In the genomic region with DNA sequence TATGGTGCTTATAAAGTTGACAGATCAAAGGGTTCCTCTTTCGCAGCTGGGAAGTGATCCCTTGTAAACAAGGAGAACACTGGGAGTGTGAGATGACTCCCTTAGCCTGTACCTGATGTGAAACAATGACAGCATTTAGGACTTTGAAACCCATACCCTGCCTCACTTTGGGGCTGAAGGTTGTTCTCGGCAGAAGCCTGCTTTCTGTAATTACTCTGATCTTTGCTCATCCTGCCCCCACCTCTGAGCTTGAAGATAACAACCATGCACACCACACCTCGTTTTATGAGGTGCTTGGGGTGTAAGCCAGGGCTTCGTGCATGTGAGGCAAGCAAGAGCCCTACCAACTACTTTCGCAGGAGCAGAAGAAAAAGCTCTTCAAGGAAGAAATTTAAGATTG, we compare ENCODE assay signal across 28 mouse cellular contexts. TPM values are rescaled to one million over a fixed set of nuclear protein-coding genes. Genes with fewer than 3 reads are reported as not detected.
DNase-seq lines count a peak whose midpoint lies in the region; ATAC-seq lines count a peak whose summit lies in the region.
"Had no signal": no experiment of that assay in that cellular context is flagged by ENCODE, and none has a peak within 500 bp of the region (broad histone marks: within the 10 kb centered on the region; RNA-seq: fewer than 3 reads in every experiment).

No protein-coding gene starts in this region.

- no peak for DNase-seq in kidney, postnatal 25 days
- no peak for DNase-seq in liver, embryonic 11.5 days (ENCODE audit: low spot score)
- DNase-seq in frontal cortex, postnatal 10 days (ENCODE audit: low spot score in 2 of 2): no peak
- no peak for DNase-seq in ovary, postnatal 10 days (ENCODE audit: low spot score)
- DNase-seq: adrenal gland, postnatal 14 days; cerebellum, adult 11-12 months; cerebellum, postnatal 25 days; gastrocnemius, postnatal 10 days; heart, postnatal 10 days; kidney, postnatal 14 days; lung, adult 2 months; right cerebral cortex, adult 18-20 months; thymus, adult 18-20 months had no signal

- no peak overlapping the region for H3K4me3 ChIP-seq in kidney, embryonic 16.5 days (ENCODE audit: low read length)
- no peak overlapping the region for H3K4me3 ChIP-seq in liver, embryonic 11.5 days (ENCODE audit: low read depth, low read length)
- H3K4me3 ChIP-seq: forebrain, embryonic 13.5 days; midbrain, embryonic 10.5 days had no signal

- H3K36me3 ChIP-seq in kidney, embryonic 16.5 days (ENCODE audit: insufficient read depth, low read length): no peaks in the 10 kb centered on the region
- H3K36me3 ChIP-seq in liver, embryonic 11.5 days (ENCODE audit: control insufficient read depth, insufficient read depth, low read length): no peaks in the 10 kb centered on the region
- H3K36me3 ChIP-seq: G1E; midbrain, embryonic 10.5 days had no signal

- H3K4me1 ChIP-seq in kidney, embryonic 16.5 days (ENCODE audit: insufficient read depth, low read length): no peaks in the 10 kb centered on the region
- peaks cover 30% of the 10 kb centered on the region for H3K4me1 ChIP-seq in liver, embryonic 11.5 days (replicated peaks; ENCODE audit: control insufficient read depth, insufficient read depth, low read length)
- H3K4me1 ChIP-seq: forebrain, embryonic 13.5 days had no signal

- 0 out of 2 replicates have a peak, but pooled peaks have one; percentile 35 for ATAC-seq in kidney, embryonic 16.5 days (ENCODE audit: low FRiP score, low TSS enrichment)
- peak; percentile 85 for ATAC-seq in erythroid progenitor cell, adult 5-6 weeks (replicated peaks; ENCODE audit: low FRiP score, poor library complexity, severe bottlenecking)
- ATAC-seq in liver, embryonic 11.5 days (replicated peaks; ENCODE audit: low FRiP score): peak; percentile 71
- 0 out of 2 replicates have a peak, but pooled peaks have one; percentile 27 for ATAC-seq in megakaryocyte progenitor cell, adult 5-6 weeks (replicated peaks; ENCODE audit: poor library complexity)
- no peak for ATAC-seq in monocyte, adult 5-6 weeks (replicated peaks; ENCODE audit: insufficient number of reproducible peaks, low FRiP score, low TSS enrichment, poor library complexity, severe bottlenecking)
- ATAC-seq: activated CD4-positive, CD25-positive, alpha-beta regulatory T cell, adult 4 months; forebrain, embryonic 13.5 days had no signal

- 25% methylated on average over 5 of the region's 5 CpGs for WGBS in kidney, embryonic 16.5 days
- WGBS in liver, embryonic 11.5 days: 46% methylated on average over 5 of the region's 5 CpGs

- no peak overlapping the region for H3K9ac ChIP-seq in kidney, embryonic 16.5 days (replicated peaks; ENCODE audit: low read length)
- no peak overlapping the region for H3K9ac ChIP-seq in liver, embryonic 11.5 days (ENCODE audit: low read depth, low read length)
- H3K9ac ChIP-seq: forebrain, embryonic 13.5 days had no signal

- no peak overlapping the region for H3K27ac ChIP-seq in kidney, embryonic 16.5 days (ENCODE audit: low read length)
- H3K27ac ChIP-seq in liver, embryonic 11.5 days (ENCODE audit: low read depth, low read length): no peak overlapping the region
- H3K27ac ChIP-seq: forebrain, embryonic 13.5 days; midbrain, embryonic 10.5 days had no signal

- no peaks in the 10 kb centered on the region for H3K9me3 ChIP-seq in kidney, embryonic 16.5 days (ENCODE audit: low read length)
- no peaks in the 10 kb centered on the region for H3K9me3 ChIP-seq in liver, embryonic 11.5 days (ENCODE audit: control insufficient read depth, low read length)
- H3K9me3 ChIP-seq: forebrain, embryonic 13.5 days; G1E; midbrain, embryonic 10.5 days had no signal

- H3K4me2 ChIP-seq in kidney, embryonic 16.5 days (replicated peaks; ENCODE audit: low read depth, low read length): no peak overlapping the region
- H3K4me2 ChIP-seq in liver, embryonic 11.5 days: no peak overlapping the region
- H3K4me2 ChIP-seq: forebrain, embryonic 13.5 days had no signal

- no peaks in the 10 kb centered on the region for H3K27me3 ChIP-seq in kidney, embryonic 16.5 days (ENCODE audit: insufficient read depth, low read length)
- H3K27me3 ChIP-seq in liver, embryonic 11.5 days (replicated peaks; ENCODE audit: control insufficient read depth, insufficient read depth, low read length): no peaks in the 10 kb centered on the region
- H3K27me3 ChIP-seq: forebrain, embryonic 13.5 days had no signal

RNA-seq across cellular contexts. Expression of gene Rnase1, which starts 2.6 kb away (rescaled TPM):
- 0.26 and 0.66 TPM in 2 replicates for polyA plus RNA-seq in kidney, embryonic 16.5 days (2015; fragmentation: Nextera tagmentation; extraction: Ambion mirVana)
- not detected in 2 replicates for total RNA-seq in erythroid progenitor cell, adult 5-6 weeks (2015; ENCODE audit: low replicate concordance)
- total RNA-seq in erythroid progenitor cell, adult 5-6 weeks (2017; ENCODE audit: low replicate concordance): not detected in 2 replicates
- polyA plus RNA-seq in liver, embryonic 11.5 days (2014; fragmentation: Nextera tagmentation; extraction: Ambion mirVana): not detected in 2 replicates
- not detected in 2 replicates for total RNA-seq in megakaryocyte progenitor cell, adult 5-6 weeks (2015)
- total RNA-seq in megakaryocyte progenitor cell, adult 5-6 weeks (2017): not detected in 2 replicates
- not detected in 3 replicates for total RNA-seq in monocyte, adult 5-6 weeks (2017)
- total RNA-seq: adrenal gland, postnatal 14 days; gastrocnemius, postnatal 10 days had no signal
- polyA plus RNA-seq: activated CD4-positive, CD25-positive, alpha-beta regulatory T cell, adult 4 months; forebrain, embryonic 13.5 days; G1E; hindbrain, embryonic 11.5 days; midbrain, embryonic 10.5 days had no signal

RNA-seq across cellular contexts. Expression of gene Rnase2b, which starts 12.9 kb away (rescaled TPM):
- polyA plus RNA-seq in kidney, embryonic 16.5 days (2015; fragmentation: Nextera tagmentation; extraction: Ambion mirVana): not detected in 2 replicates
- total RNA-seq in erythroid progenitor cell, adult 5-6 weeks (2015; ENCODE audit: low replicate concordance): not detected in 2 replicates
- not detected in 2 replicates for total RNA-seq in erythroid progenitor cell, adult 5-6 weeks (2017; ENCODE audit: low replicate concordance)
- polyA plus RNA-seq in liver, embryonic 11.5 days (2014; fragmentation: Nextera tagmentation; extraction: Ambion mirVana): not detected in 2 replicates
- not detected in 2 replicates for total RNA-seq in megakaryocyte progenitor cell, adult 5-6 weeks (2015)
- total RNA-seq in megakaryocyte progenitor cell, adult 5-6 weeks (2017): not detected in 2 replicates
- not detected in 3 replicates for total RNA-seq in monocyte, adult 5-6 weeks (2017)
- total RNA-seq: adrenal gland, postnatal 14 days; G1E; gastrocnemius, postnatal 10 days; heart, postnatal 10 days; left cerebral cortex, adult 8-10 months; midbrain, postnatal 0 days had no signal
- polyA plus RNA-seq: activated CD4-positive, CD25-positive, alpha-beta regulatory T cell, adult 4 months; brain, embryonic 14.5 days; forebrain, embryonic 13.5 days; frontal cortex, adult 2 months; G1E; hindbrain, embryonic 11.5 days; limb, embryonic 11.5 days; midbrain, embryonic 10.5 days; midbrain, postnatal 0 days; urinary bladder, adult 2 months had no signal

RNA-seq across cellular contexts. Expression of gene Rnase6, which starts 25.5 kb away (rescaled TPM):
- 0.64 and 0.89 TPM in 2 replicates for polyA plus RNA-seq in kidney, embryonic 16.5 days (2015; fragmentation: Nextera tagmentation; extraction: Ambion mirVana)
- total RNA-seq in erythroid progenitor cell, adult 5-6 weeks (2015; ENCODE audit: low replicate concordance): 10.5 and 25.6 TPM in 2 replicates
- 11.7 and 13.3 TPM in 2 replicates for total RNA-seq in erythroid progenitor cell, adult 5-6 weeks (2017; ENCODE audit: low replicate concordance)
- polyA plus RNA-seq in liver, embryonic 11.5 days (2014; fragmentation: Nextera tagmentation; extraction: Ambion mirVana): 3.2 and 4.2 TPM in 2 replicates
- total RNA-seq in megakaryocyte progenitor cell, adult 5-6 weeks (2015): 9.2 and 14.6 TPM in 2 replicates
- total RNA-seq in megakaryocyte progenitor cell, adult 5-6 weeks (2017): 20.7 and 22.2 TPM in 2 replicates
- 198 to 426 TPM (median 345 TPM) in 3 replicates for total RNA-seq in monocyte, adult 5-6 weeks (2017)
- polyA plus RNA-seq: forebrain, embryonic 13.5 days; hindbrain, embryonic 11.5 days had no signal

RNA-seq across cellular contexts. Expression of gene Eddm3b, which starts 34.9 kb away (rescaled TPM):
- polyA plus RNA-seq in kidney, embryonic 16.5 days (2015; fragmentation: Nextera tagmentation; extraction: Ambion mirVana): 1.5 and 2.2 TPM in 2 replicates
- not detected in 2 replicates for total RNA-seq in erythroid progenitor cell, adult 5-6 weeks (2015; ENCODE audit: low replicate concordance)
- not detected in 2 replicates for total RNA-seq in erythroid progenitor cell, adult 5-6 weeks (2017; ENCODE audit: low replicate concordance)
- not detected in 2 replicates for polyA plus RNA-seq in liver, embryonic 11.5 days (2014; fragmentation: Nextera tagmentation; extraction: Ambion mirVana)
- not detected in 2 replicates for total RNA-seq in megakaryocyte progenitor cell, adult 5-6 weeks (2015)
- total RNA-seq in megakaryocyte progenitor cell, adult 5-6 weeks (2017): not detected in 2 replicates
- total RNA-seq in monocyte, adult 5-6 weeks (2017): not detected in 3 replicates
- total RNA-seq: adrenal gland, postnatal 14 days; gastrocnemius, postnatal 10 days; heart, postnatal 10 days; left cerebral cortex, adult 8-10 months; midbrain, postnatal 0 days had no signal
- polyA plus RNA-seq: activated CD4-positive, CD25-positive, alpha-beta regulatory T cell, adult 4 months; brain, embryonic 14.5 days; forebrain, embryonic 13.5 days; frontal cortex, adult 2 months; G1E; limb, embryonic 11.5 days; lung, adult 2 months had no signal

RNA-seq across cellular contexts. Expression of gene Ang2, which starts 49.8 kb away (rescaled TPM):
- polyA plus RNA-seq in kidney, embryonic 16.5 days (2015; fragmentation: Nextera tagmentation; extraction: Ambion mirVana): not detected in 2 replicates
- total RNA-seq in erythroid progenitor cell, adult 5-6 weeks (2015; ENCODE audit: low replicate concordance): not detected in 2 replicates
- total RNA-seq in erythroid progenitor cell, adult 5-6 weeks (2017; ENCODE audit: low replicate concordance): not detected in 2 replicates
- polyA plus RNA-seq in liver, embryonic 11.5 days (2014; fragmentation: Nextera tagmentation; extraction: Ambion mirVana): not detected in 2 replicates
- total RNA-seq in megakaryocyte progenitor cell, adult 5-6 weeks (2015): not detected in 2 replicates
- not detected in 2 replicates for total RNA-seq in megakaryocyte progenitor cell, adult 5-6 weeks (2017)
- not detected in 3 replicates for total RNA-seq in monocyte, adult 5-6 weeks (2017)
- total RNA-seq: adrenal gland, postnatal 14 days; G1E; heart, postnatal 10 days; midbrain, postnatal 0 days had no signal
- polyA plus RNA-seq: activated CD4-positive, CD25-positive, alpha-beta regulatory T cell, adult 4 months; brain, embryonic 14.5 days; forebrain, embryonic 13.5 days; frontal cortex, adult 2 months; G1E; hindbrain, embryonic 11.5 days; limb, embryonic 11.5 days; lung, adult 2 months; midbrain, embryonic 10.5 days; midbrain, postnatal 0 days; urinary bladder, adult 2 months had no signal
